Mouse (Mus musculus) ES-Bruce4 (cell line): ENCODE data around the gene Olfr1289.

ENCODE experiments used
- CTCF ChIP-seq: IDR thresholded peaks from one replicate; pipeline ENCODE4 v1.8.1; 2011; ENCODE audit warnings: low read depth, low read length
- POLR2A ChIP-seq: IDR thresholded peaks from one replicate; pipeline ENCODE4 v1.8.1; 2011; ENCODE audit warnings: low read length; ENCODE audit not compliant: insufficient read depth

DNA sequence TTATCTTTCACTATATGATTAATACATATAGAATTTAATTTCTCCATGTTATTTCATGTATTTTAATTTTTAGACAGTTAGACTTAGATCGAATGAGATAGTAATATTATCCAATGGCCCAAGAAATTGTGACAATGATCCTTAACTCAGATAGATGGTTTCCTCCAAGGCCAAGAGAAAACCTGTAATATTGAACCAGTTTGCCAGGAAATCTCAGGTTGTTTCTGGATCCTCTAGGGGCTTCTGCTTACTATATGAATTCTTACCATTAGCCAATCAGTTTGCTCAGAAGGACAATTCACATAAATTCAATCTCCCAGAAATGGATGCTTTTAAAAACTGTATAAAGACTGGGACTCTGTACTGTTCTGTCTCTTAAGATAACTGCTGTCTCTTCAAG lies 44.3 kb downstream of the Olfr1289 start, which contains the start of gene Olfr1293-ps:
- no peak for TF ChIP-seq CTCF
- TF ChIP-seq POLR2A, result no peak
